Mouse (Mus musculus) gastrocnemius, postnatal 25 days (tissue): ENCODE measurements around the gene Ngly1. TPM values are rescaled to one million over a fixed set of nuclear protein-coding genes. Genes with fewer than 3 reads are reported as not detected.

Experiments
- DNase-seq: peaks from one replicate; pipeline ENCODE4 v3.0.0; 2022
- total RNA-seq, 2 experiments: library from RNA; stranded (reverse); gene quantifications; 1 replicate in 1 of 2; 2 replicates in 1 of 2; pipeline ENCODE4 v1.2.3; 2021

The Ngly1 gene
- total RNA-seq, 2 experiments from 2014 or later, result 41.5 to 48.3 TPM

DNA sequence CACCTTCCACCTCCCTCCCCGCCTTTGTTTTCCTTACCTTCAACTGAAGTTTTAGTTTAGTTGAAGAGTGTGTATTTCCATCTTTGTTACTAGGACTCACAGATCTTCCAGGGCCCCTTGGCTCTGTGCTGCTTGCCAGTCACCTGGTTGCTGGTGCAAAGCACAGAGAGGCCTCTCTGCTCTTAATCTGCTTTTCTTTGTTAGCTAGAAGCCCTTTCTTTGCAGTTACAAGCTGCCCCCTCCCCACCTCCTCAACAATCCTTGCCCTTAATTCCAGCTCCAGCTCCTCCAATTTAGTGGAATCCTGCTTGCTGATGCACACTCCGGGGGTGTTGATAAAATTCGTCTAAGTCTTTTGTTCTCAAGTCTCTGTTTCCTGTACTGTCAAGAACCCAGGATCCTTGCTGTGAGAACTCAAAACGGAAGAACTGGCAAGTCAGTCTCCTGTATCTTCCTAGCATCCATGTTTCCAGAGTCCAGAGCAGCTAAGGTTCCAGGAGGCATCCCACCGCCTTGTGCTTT, 79.9 kb downstream of the Ngly1 start:
- DNase-seq, result no peak

DNA sequence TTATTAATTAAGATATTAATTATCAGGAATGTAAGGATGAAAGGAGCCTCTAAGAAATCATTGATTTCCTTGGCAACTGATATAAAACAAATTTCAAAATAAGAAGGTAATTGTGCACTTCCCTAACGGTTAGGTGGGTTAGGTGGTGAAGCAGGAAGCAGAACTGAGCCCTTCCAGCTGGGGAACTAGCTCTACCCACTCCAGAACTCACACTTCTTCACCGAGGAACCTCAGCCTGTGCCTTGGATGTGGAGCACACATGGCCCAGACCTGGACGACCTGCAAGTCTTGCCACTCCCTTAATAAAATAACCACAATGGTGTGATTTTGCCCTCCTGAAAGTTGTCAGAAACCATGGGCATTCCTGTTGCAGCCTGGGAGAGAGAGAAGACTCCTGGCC, 80.7 kb downstream of the Ngly1 start:
- DNase-seq, result no peak

- DNase-seq, result no peak
Measured at GRCm38 (mm10) chr14:16334260-16334659, 85.2 kb downstream of the Ngly1 start.

GRCm38 (mm10) chr14:16335835-16336417, 86.8 kb downstream of the Ngly1 start:
- DNase-seq, result no peak

- DNase-seq, result no peak
Measured at GRCm38 (mm10) chr14:16347505-16347904, 98.4 kb downstream of the Ngly1 start.

GRCm38 (mm10) chr14:16359704-16360103, 110.6 kb downstream of the Ngly1 start:
- DNase-seq, result no peak

Other genes starting within 250 kb of the Ngly1 start
- gene Oxsm, start 528 bp downstream of the Ngly1 start, total RNA-seq, result 10 to 100 TPM; 11.0 to 11.1 TPM
- 10 to 100 TPM; 33.6 to 37.2 TPM for gene Top2b, start 115.9 kb downstream of the Ngly1 start, total RNA-seq